Mouse (Mus musculus) erythroblast, embryonic 14.5 days (primary cell): ENCODE results near the gene Tfeb.

Experiments used
- GATA1 ChIP-seq: IDR thresholded peaks from 2 replicates; pipeline ENCODE4 v1.6.1; 2012; ENCODE audit warnings: low read length, inconsistent platforms, mixed read lengths
- TAL1 ChIP-seq: IDR thresholded peaks from 3 replicates; pipeline ENCODE4 v1.6.1; 2012; ENCODE audit warnings: low read length, inconsistent platforms, mixed read lengths

- no peak for TF ChIP-seq GATA1
- TF ChIP-seq TAL1: no peak
These were observed 32.0 kb downstream of the Tfeb start for GRCm38 (mm10) chr17:47768707-47769276.
